7 mouse cellular contexts compared by ENCODE assay signal in the genomic region with DNA sequence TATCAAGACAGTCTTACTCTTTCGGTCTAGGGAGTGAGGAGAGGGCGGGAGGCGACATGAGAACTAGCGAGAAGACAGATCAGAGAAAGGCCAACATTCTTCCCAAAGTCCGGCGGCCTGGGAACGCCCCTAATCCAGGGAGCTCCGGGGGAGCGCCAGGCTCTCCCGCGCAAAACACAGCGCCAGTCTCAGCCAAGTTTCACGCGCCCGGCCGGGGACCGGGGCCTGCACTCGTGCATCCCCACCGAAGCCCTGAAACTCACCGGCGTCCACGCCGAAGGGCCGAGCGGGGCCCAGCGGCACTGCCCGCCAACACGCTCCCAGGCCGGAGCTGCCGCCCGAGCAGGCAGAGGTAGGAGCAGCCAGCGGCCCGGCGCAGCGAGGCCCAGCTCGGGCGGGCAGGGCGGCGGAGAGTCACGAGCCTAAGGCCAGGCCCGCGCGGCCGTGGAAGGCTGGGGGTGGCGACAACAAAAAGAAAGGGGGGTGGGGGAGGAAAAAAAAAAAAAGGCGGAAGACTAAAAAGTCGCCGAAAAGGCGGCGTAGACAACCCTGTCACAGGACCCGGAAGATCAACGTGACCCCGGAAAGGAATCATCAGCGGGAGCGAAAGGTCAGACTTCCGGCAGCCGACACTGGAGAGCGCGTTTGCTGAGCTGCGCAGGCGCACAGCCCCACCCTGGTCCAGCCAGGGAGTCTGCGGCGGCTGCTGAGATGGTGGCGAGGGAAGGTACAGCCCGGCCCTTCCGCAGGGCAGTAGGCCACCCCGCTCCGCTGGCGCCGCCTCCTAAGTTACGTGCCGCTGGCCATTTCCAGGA. TPM values are rescaled to one million over a fixed set of nuclear protein-coding genes. Genes with fewer than 3 reads are reported as not detected.
DNase-seq lines count a peak whose midpoint lies in the region; ATAC-seq lines count a peak whose summit lies in the region.

Gene Tent2 (minus strand): TSS at position 555 of the 815 bp plus-strand sequence.

- H3K27ac ChIP-seq in intestine, embryonic 16.5 days (ENCODE audit: low read length): peak within 1 kb of the TSS; percentile 95
- peak within 1 kb of the TSS; percentile 62 for H3K27ac ChIP-seq in midbrain, embryonic 11.5 days (ENCODE audit: low read depth, low read length)

- no peaks in the 10 kb centered on the region for H3K9me3 ChIP-seq in intestine, embryonic 16.5 days (ENCODE audit: control insufficient read depth, low read length)
- no peaks in the 10 kb centered on the region for H3K9me3 ChIP-seq in midbrain, embryonic 11.5 days (ENCODE audit: control insufficient read depth, low read length)

- H3K4me2 ChIP-seq in intestine, embryonic 16.5 days (ENCODE audit: low read depth, low read length): peak within 1 kb of the TSS; percentile 77
- peak within 1 kb of the TSS; percentile 61 for H3K4me2 ChIP-seq in midbrain, embryonic 11.5 days

- under 1% methylated on average over 72 of the region's 72 CpGs for WGBS in intestine, embryonic 16.5 days
- under 1% methylated on average over 66 of the region's 72 CpGs for WGBS in midbrain, embryonic 11.5 days

- DNase-seq in adrenal gland, adult 8-10 months: peak; percentile 95
- DNase-seq in embryo, embryonic 9.5 days (ENCODE audit: extremely low spot score): peak; percentile 91
- DNase-seq in gastrocnemius, postnatal 4 days (ENCODE audit: low spot score in 2 of 2): peak; percentile 88 to 94
- peak; percentile 95 to 96 for DNase-seq in left cerebral cortex, postnatal 36 days (ENCODE audit: low spot score in 2 of 2)
- peak; percentile 99 for DNase-seq in midbrain, embryonic 11.5 days (ENCODE audit: low spot score, missing footprints)
- DNase-seq in skeletal muscle tissue, adult 2 months (ENCODE audit: low read depth, low spot score): peak; percentile 97

- intact Hi-C loops in left cerebral cortex, postnatal 36 days (cut with DNase I): loop anchor here (5.0 kb wide), 3 partner anchors 50 to 440 kb away; no protein-coding TSS in a partner anchor

- no peaks in the 10 kb centered on the region for H3K36me3 ChIP-seq in intestine, embryonic 16.5 days (ENCODE audit: control insufficient read depth, insufficient read depth, low read length)
- no peaks in the 10 kb centered on the region for H3K36me3 ChIP-seq in midbrain, embryonic 11.5 days (ENCODE audit: control insufficient read depth, insufficient read depth, low read length)

- H3K9ac ChIP-seq in intestine, embryonic 16.5 days (ENCODE audit: low read depth, low read length): peak within 1 kb of the TSS; percentile 94
- peak within 1 kb of the TSS; percentile 94 for H3K9ac ChIP-seq in midbrain, embryonic 11.5 days (ENCODE audit: low read length)

- no peaks in the 10 kb centered on the region for H3K27me3 ChIP-seq in intestine, embryonic 16.5 days (replicated peaks; ENCODE audit: control insufficient read depth, insufficient read depth, low read length)
- no peaks in the 10 kb centered on the region; the same call in 1 of the 2 replicates for H3K27me3 ChIP-seq in midbrain, embryonic 11.5 days (ENCODE audit: control insufficient read depth, insufficient read depth, low read length)

- H3K4me1 ChIP-seq in intestine, embryonic 16.5 days (ENCODE audit: control insufficient read depth, insufficient read depth, low read length): peaks cover 8% of the 10 kb centered on the region
- 0 out of 2 replicates have a peak, but pooled peaks cover 4% of the 10 kb centered on the region for H3K4me1 ChIP-seq in midbrain, embryonic 11.5 days (ENCODE audit: control insufficient read depth, insufficient read depth, low read length)

- peak within 1 kb of the TSS; percentile 97 for H3K4me3 ChIP-seq in intestine, embryonic 16.5 days (ENCODE audit: low read length)
- H3K4me3 ChIP-seq in midbrain, embryonic 11.5 days (ENCODE audit: low read depth, low read length): peak within 1 kb of the TSS; percentile 85

- ATAC-seq in intestine, embryonic 16.5 days: peak; percentile 99
- ATAC-seq in midbrain, embryonic 11.5 days (ENCODE audit: low FRiP score): peak; percentile 100

RNA-seq across cellular contexts. Expression of gene Tent2, which starts in this region (rescaled TPM):
- 10 to 100 TPM; 27.2 to 49.5 (median 35.1) TPM for total RNA-seq in adrenal gland, adult 8-10 months (2022)
- total RNA-seq in gastrocnemius, postnatal 4 days (2021): 10 to 100 TPM; 36.8 to 41.7 TPM
- 49.3 and 50.3 TPM in 2 replicates for polyA plus RNA-seq in intestine, embryonic 16.5 days (2015; fragmentation: Nextera tagmentation; extraction: Ambion mirVana)
- total RNA-seq in left cerebral cortex, postnatal 36 days (2021): 10 to 100 TPM; 23.8 to 29.4 TPM
- polyA plus RNA-seq in midbrain, embryonic 11.5 days (2014; fragmentation: Nextera tagmentation; extraction: Ambion mirVana): 74.1 and 75.9 TPM in 2 replicates

Comparison
In these comparisons a context has a peak if more than half of its experiments do, and no peak if none do; other contexts are left out.
1. Peak in every context shown above with its lines: DNase-seq, ATAC-seq, H3K4me3 ChIP-seq and H3K27ac ChIP-seq.